Mouse (Mus musculus): Measurements from ENCODE around the gene Gm10644.

- TF ChIP-seq POLR2A (IDR thresholded peaks at IDR 0.05; ENCODE audit: insufficient read depth, low read depth, low read length): no peak
- no peak for TF ChIP-seq CTCF (IDR thresholded peaks at IDR 0.05)
These were observed 48.7 kb upstream of the Gm10644 start for GRCm38 (mm10) chr8:84003612-84004246.

Data from heart, adult 2 months (tissue).